Mouse (Mus musculus): ENCODE data around the gene Cachd1. TPM values are rescaled to one million over a fixed set of nuclear protein-coding genes. Genes with fewer than 3 reads are reported as not detected.
A peak's percentile ranks its signal among the peaks of the same experiment; 100 is the strongest.

Gene Cachd1
- polyA plus RNA-seq, 1 experiment from 2014 or later = 7.0 TPM

- 45% methylated on average over 2 of the region's 2 CpGs for WGBS
- Histone ChIP-seq H3K4me1 (replicated peaks; ENCODE audit: control insufficient read depth, insufficient read depth) (0 out of 2 replicates have a peak, but pooled peaks cover 2% of the 10 kb centered on the region), H3K4me3 (ENCODE audit: low read depth, low read length) (no peak overlapping the region), H3K9me3 (ENCODE audit: control insufficient read depth, low read length) (no peaks in the 10 kb centered on the region), H3K4me2 (replicated peaks; ENCODE audit: low read depth) (no peak overlapping the region), H3K9ac (ENCODE audit: low read length) (no peak overlapping the region), H3K27me3 (ENCODE audit: control insufficient read depth, insufficient read depth, low read length) (no peaks in the 10 kb centered on the region), H3K27ac (replicated peaks) (no peak overlapping the region), H3K36me3 (ENCODE audit: control insufficient read depth, insufficient read depth, low read length) (no peaks in the 10 kb centered on the region; the same call in 1 of the 2 replicates)
- DNase-seq (ENCODE audit: low spot score) (no peak), ATAC-seq (ENCODE audit: low FRiP score, low TSS enrichment) (no peak)
- TF ChIP-seq CTCF (IDR thresholded peaks at IDR 0.05; ENCODE audit: low read depth) = no peak
- no peak for TF ChIP-seq EP300 (optimal IDR thresholded peaks at IDR 0.05)
Measured at GRCm38 (mm10) chr4:100894142-100894541, 117.7 kb downstream of the Cachd1 start.

- no peaks in the 10 kb centered on the region; the same call in 1 of the 2 replicates for H3K36me3 ChIP-seq (ENCODE audit: control insufficient read depth, insufficient read depth, low read length)
- no peak for ATAC-seq (ENCODE audit: low FRiP score, low TSS enrichment)
- no peak for DNase-seq (ENCODE audit: low spot score)
- no peak for TF ChIP-seq CTCF (IDR thresholded peaks at IDR 0.05; ENCODE audit: low read depth)
- no peak for TF ChIP-seq EP300 (optimal IDR thresholded peaks at IDR 0.05)
- 75% methylated on average over 8 of the region's 8 CpGs for WGBS
- no peak overlapping the region for H3K4me2 ChIP-seq (replicated peaks; ENCODE audit: low read depth)
- H3K27me3 ChIP-seq (ENCODE audit: control insufficient read depth, insufficient read depth, low read length) = no peaks in the 10 kb centered on the region
- no peak overlapping the region for H3K9ac ChIP-seq (ENCODE audit: low read length)
- H3K4me3 ChIP-seq (ENCODE audit: low read depth, low read length) = no peak overlapping the region
- H3K4me1 ChIP-seq (replicated peaks; ENCODE audit: control insufficient read depth, insufficient read depth) = 0 out of 2 replicates have a peak, but pooled peaks cover 2% of the 10 kb centered on the region
- H3K27ac ChIP-seq (replicated peaks) = no peak overlapping the region
- no peaks in the 10 kb centered on the region for H3K9me3 ChIP-seq (ENCODE audit: control insufficient read depth, low read length)
Measured at GRCm38 (mm10) chr4:100896260-100897010, 120.0 kb downstream of the Cachd1 start.

GRCm38 (mm10) chr4:100897943-100898342 lies 121.5 kb downstream of the Cachd1 start:
- Histone ChIP-seq H3K4me2 (replicated peaks; ENCODE audit: low read depth) (no peak overlapping the region), H3K9me3 (ENCODE audit: control insufficient read depth, low read length) (no peaks in the 10 kb centered on the region), H3K9ac (ENCODE audit: low read length) (no peak overlapping the region), H3K4me3 (ENCODE audit: low read depth, low read length) (no peak overlapping the region), H3K4me1 (replicated peaks; ENCODE audit: control insufficient read depth, insufficient read depth) (0 out of 2 replicates have a peak, but pooled peaks cover 2% of the 10 kb centered on the region), H3K36me3 (ENCODE audit: control insufficient read depth, insufficient read depth, low read length) (no peaks in the 10 kb centered on the region; the same call in 1 of the 2 replicates), H3K27me3 (ENCODE audit: control insufficient read depth, insufficient read depth, low read length) (no peaks in the 10 kb centered on the region), H3K27ac (replicated peaks) (no peak overlapping the region)
- 72% methylated on average over 3 of the region's 3 CpGs for WGBS
- DNase-seq (ENCODE audit: low spot score) (no peak), ATAC-seq (ENCODE audit: low FRiP score, low TSS enrichment) (no peak)
- no peak for TF ChIP-seq EP300 (optimal IDR thresholded peaks at IDR 0.05)
- no peak for TF ChIP-seq CTCF (IDR thresholded peaks at IDR 0.05; ENCODE audit: low read depth)

DNA sequence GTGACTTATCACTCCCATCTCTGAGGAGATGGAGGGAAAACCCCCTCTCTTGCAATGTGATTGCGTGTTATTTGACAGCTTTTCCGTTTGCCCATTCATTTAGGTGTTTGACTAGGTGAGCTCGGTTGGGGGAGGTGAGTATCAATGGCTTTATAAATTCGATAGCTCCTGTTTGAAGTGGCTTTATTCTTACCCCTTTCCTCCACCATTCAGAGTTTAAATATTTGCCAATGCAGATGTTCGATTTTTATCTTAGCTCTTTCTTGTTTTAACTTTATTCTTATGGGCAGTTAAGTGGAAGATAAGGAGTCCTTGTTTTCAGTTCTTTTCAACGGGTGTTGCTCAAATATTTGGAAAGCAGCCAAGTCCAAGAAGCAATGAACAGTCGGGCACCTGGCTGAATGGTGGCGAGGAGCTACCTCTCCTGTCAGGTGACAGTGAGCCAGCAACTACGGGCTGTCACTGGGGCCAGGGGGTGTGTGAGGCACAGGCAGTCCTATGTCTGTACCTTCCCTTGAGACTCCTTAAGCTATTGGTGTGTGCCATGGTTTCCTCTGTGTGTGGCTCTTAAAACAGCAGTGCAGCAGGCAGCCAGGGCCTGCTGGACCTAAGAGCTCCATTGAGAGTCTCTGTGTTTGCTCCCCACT lies 133.3 kb downstream of the Cachd1 start:
- H3K9me3 ChIP-seq (ENCODE audit: control insufficient read depth, low read length) = no peaks in the 10 kb centered on the region
- no peaks in the 10 kb centered on the region; the same call in 1 of the 2 replicates for H3K4me1 ChIP-seq (replicated peaks; ENCODE audit: control insufficient read depth, insufficient read depth)
- H3K36me3 ChIP-seq (ENCODE audit: control insufficient read depth, insufficient read depth, low read length) = no peaks in the 10 kb centered on the region
- DNase-seq (ENCODE audit: low spot score) (peak; percentile 61), ATAC-seq (ENCODE audit: low FRiP score, low TSS enrichment) (peak; percentile 91)
- 38% methylated on average over 9 of the region's 9 CpGs for WGBS
- no peak overlapping the region for H3K4me3 ChIP-seq (ENCODE audit: low read depth, low read length)
- no peak overlapping the region for H3K4me2 ChIP-seq (replicated peaks; ENCODE audit: low read depth)
- H3K9ac ChIP-seq (ENCODE audit: low read length) = no peak overlapping the region
- peak overlapping the region; percentile 58; the same call in 1 of the 2 replicates for H3K27ac ChIP-seq (replicated peaks)
- TF ChIP-seq EP300 (optimal IDR thresholded peaks at IDR 0.05) (no peak), CTCF (IDR thresholded peaks at IDR 0.05; ENCODE audit: low read depth) (no peak)
- no peaks in the 10 kb centered on the region for H3K27me3 ChIP-seq (ENCODE audit: control insufficient read depth, insufficient read depth, low read length)

DNA sequence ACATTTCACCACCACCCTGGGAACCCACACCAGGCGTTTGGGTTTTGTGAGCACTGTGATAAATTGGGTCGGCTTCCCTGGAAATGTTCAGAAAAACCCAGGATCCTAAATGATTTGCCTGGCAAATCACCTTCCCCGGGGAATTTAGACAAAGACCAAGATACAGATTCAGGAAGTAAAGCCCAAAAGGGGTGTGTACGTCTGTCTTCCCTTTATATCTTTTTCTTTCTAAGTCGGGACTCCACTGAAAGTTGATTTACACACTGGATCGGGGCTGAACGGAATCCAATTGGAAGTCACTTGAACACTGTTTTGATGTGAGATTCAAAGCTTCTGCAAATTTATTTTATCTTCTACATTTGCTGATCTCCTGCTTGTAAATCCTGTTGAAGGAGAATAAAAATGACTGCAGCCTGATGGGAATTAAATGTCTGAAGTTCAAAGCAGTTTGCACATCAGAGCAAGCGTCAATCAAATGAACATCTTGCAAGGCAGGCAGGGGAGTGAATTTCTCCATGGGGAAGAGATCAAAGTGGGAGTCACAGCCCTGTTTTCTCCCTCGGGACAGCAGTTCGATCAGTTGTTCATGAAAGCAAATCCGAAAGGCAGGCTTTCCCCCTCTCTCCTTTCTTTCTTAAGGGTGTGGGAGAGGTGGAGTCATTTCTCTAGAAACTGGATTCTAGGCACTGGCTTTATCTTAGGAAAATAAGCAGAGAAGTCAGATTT lies 134.3 kb downstream of the Cachd1 start:
- Histone ChIP-seq H3K9ac (ENCODE audit: low read length) (no peak overlapping the region), H3K27me3 (ENCODE audit: control insufficient read depth, insufficient read depth, low read length) (no peaks in the 10 kb centered on the region), H3K36me3 (ENCODE audit: control insufficient read depth, insufficient read depth, low read length) (no peaks in the 10 kb centered on the region), H3K27ac (replicated peaks) (no peak overlapping the region; the same call in 1 of the 2 replicates), H3K4me1 (replicated peaks; ENCODE audit: control insufficient read depth, insufficient read depth) (no peaks in the 10 kb centered on the region; the same call in 1 of the 2 replicates), H3K9me3 (ENCODE audit: control insufficient read depth, low read length) (no peaks in the 10 kb centered on the region), H3K4me2 (replicated peaks; ENCODE audit: low read depth) (no peak overlapping the region), H3K4me3 (ENCODE audit: low read depth, low read length) (no peak overlapping the region)
- ATAC-seq (ENCODE audit: low FRiP score, low TSS enrichment) (no peak), DNase-seq (ENCODE audit: low spot score) (no peak)
- TF ChIP-seq EP300 (optimal IDR thresholded peaks at IDR 0.05) = no peak
- TF ChIP-seq CTCF (IDR thresholded peaks at IDR 0.05; ENCODE audit: low read depth) = no peak
- WGBS = 28% methylated on average over 11 of the region's 11 CpGs

Measured in stomach, postnatal 0 days (tissue).